Mouse (Mus musculus): Measurements from ENCODE around the gene Cebpa.

The Cebpa gene

GRCm38 (mm10) chr7:35146269-35146668 lies 27.2 kb downstream of the Cebpa start:
- no peak for DNase-seq (ENCODE audit: low spot score)

- no peak for DNase-seq (ENCODE audit: low spot score)
These were observed 30.7 kb downstream of the Cebpa start for GRCm38 (mm10) chr7:35149616-35150433.

- DNase-seq (ENCODE audit: low spot score) = no peak
These were observed 31.8 kb downstream of the Cebpa start for GRCm38 (mm10) chr7:35150860-35151259.

- no peak for DNase-seq (ENCODE audit: low spot score)
These were observed 35.4 kb downstream of the Cebpa start for GRCm38 (mm10) chr7:35154449-35154848.

GRCm38 (mm10) chr7:35156561-35157477 lies 37.7 kb downstream of the Cebpa start:
- DNase-seq (ENCODE audit: low spot score) = no peak

- no peak for DNase-seq (ENCODE audit: low spot score)
These were observed 38.4 kb downstream of the Cebpa start for GRCm38 (mm10) chr7:35157512-35157911.

- no peak for DNase-seq (ENCODE audit: low spot score)
These were observed 43.4 kb downstream of the Cebpa start for GRCm38 (mm10) chr7:35162443-35162842.

GRCm38 (mm10) chr7:35163600-35163999 lies 44.5 kb downstream of the Cebpa start:
- DNase-seq (ENCODE audit: low spot score) = no peak

- no peak for DNase-seq (ENCODE audit: low spot score)
These were observed 45.0 kb downstream of the Cebpa start for GRCm38 (mm10) chr7:35164131-35164530.

GRCm38 (mm10) chr7:35166988-35167387 lies 47.9 kb downstream of the Cebpa start:
- DNase-seq (ENCODE audit: low spot score) = no peak

GRCm38 (mm10) chr7:35167925-35168324 lies 48.8 kb downstream of the Cebpa start:
- no peak for DNase-seq (ENCODE audit: low spot score)

- peak; percentile 93 for DNase-seq (ENCODE audit: low spot score)
These were observed 50.2 kb downstream of the Cebpa start for GRCm38 (mm10) chr7:35169341-35169740.

Measured in retina, embryonic 14.5 days (tissue).